Mouse (Mus musculus) embryonic facial prominence, embryonic 11.5 days (tissue): ENCODE measurements around the gene Gdnf. TPM values are rescaled to one million over a fixed set of nuclear protein-coding genes. Genes with fewer than 3 reads are reported as not detected.
A peak's percentile ranks its signal among the peaks of the same experiment; 100 is the strongest.

Experiments used
- ATAC-seq: fragments of 200-750 bp; cut with Nextera tagmentation; replicated peaks from 2 replicates; pipeline ENCODE4 v1.8.0; 2017; ENCODE audit warnings: low read depth; ENCODE audit not compliant: insufficient number of reproducible peaks, low FRiP score, low TSS enrichment
- DNase-seq: peaks from one replicate; pipeline ENCODE4 v3.0.0-alpha.2; 2015; ENCODE audit warnings: low spot score
- H3K27ac ChIP-seq: fragments of 300-500 bp; sonication (generic); replicated peaks from 2 replicates; pipeline ENCODE4 v1.5.1; 2014; ENCODE audit warnings: mild to moderate bottlenecking, low read depth, low read length, control low read depth
- H3K27me3 ChIP-seq: fragments of 300-500 bp; sonication (generic); 2 replicates; pipeline ENCODE4 v1.6.1; 2014; ENCODE audit warnings: mild to moderate bottlenecking, low read length, moderate library complexity, mixed read lengths; ENCODE audit not compliant: control insufficient read depth, insufficient read depth
- H3K36me3 ChIP-seq: fragments of 300-500 bp; sonication (generic); replicated peaks from 2 replicates; pipeline ENCODE4 v1.6.1; 2014; ENCODE audit warnings: low read depth, mild to moderate bottlenecking, low read length, moderate library complexity, mixed read lengths; ENCODE audit not compliant: control insufficient read depth, insufficient read depth
- H3K4me1 ChIP-seq: fragments of 300-500 bp; sonication (generic); 2 replicates; pipeline ENCODE4 v1.6.1; 2014; ENCODE audit warnings: low read length, mixed read lengths; ENCODE audit not compliant: control insufficient read depth, insufficient read depth
- H3K4me2 ChIP-seq: fragments of 300-500 bp; sonication (generic); 2 replicates; pipeline ENCODE4 v1.6.1; 2014; ENCODE audit warnings: low read depth, mild to moderate bottlenecking, control low read depth, low read length, moderate library complexity
- H3K4me3 ChIP-seq: fragments of 300-500 bp; sonication (generic); 2 replicates; pipeline ENCODE4 v1.5.1; 2014; ENCODE audit warnings: low read depth, low read length, control low read depth
- H3K9ac ChIP-seq: fragments of 300-500 bp; sonication (generic); replicated peaks from 2 replicates; pipeline ENCODE4 v1.6.1; 2014; ENCODE audit warnings: mild to moderate bottlenecking, control low read depth, low read length
- H3K9me3 ChIP-seq: fragments of 300-500 bp; sonication (generic); replicated peaks from 2 replicates; pipeline ENCODE4 v1.6.1; 2016; ENCODE audit warnings: mild to moderate bottlenecking, low read length, inconsistent platforms, mixed read lengths; ENCODE audit not compliant: control insufficient read depth
- WGBS: fragments of 180-500 bp; shearing (Covaris S2); extraction: QIAGEN DNeasy Blood & Tissue Kit; methylation state at CpG from one replicate; pipeline ENCODE4 v1.1.7; 2014; 5-methylcytosine and 5-hydroxymethylcytosine counted together
- polyA plus RNA-seq: library from polyadenylated mRNA; unstranded; fragments of >200 nt; fragmentation: Nextera tagmentation; extraction: Ambion mirVana; gene quantifications from 2 replicates; pipeline ENCODE4 v1.2.1, GENCODE M21; 2014

Gdnf gene
- polyA plus RNA-seq: 0.70 and 1.1 TPM in 2 replicates

- Histone ChIP-seq H3K4me1 (peaks cover 3% of the 10 kb centered on the region), H3K27me3 (peaks cover 65% of the 10 kb centered on the region), H3K36me3 (no peaks in the 10 kb centered on the region), H3K4me2 (peak within 1 kb of the TSS; percentile 97), H3K27ac (no peak within 1 kb of the TSS), H3K9me3 (no peaks in the 10 kb centered on the region), H3K4me3 (peak within 1 kb of the TSS; percentile 58), H3K9ac (peak within 1 kb of the TSS; percentile 58)
- DNase-seq (peak; percentile 55), ATAC-seq (peak; percentile 55; the same call in 1 of the 2 replicates)
- 0% methylated on average over 67 of the region's 73 CpGs for WGBS
Observed at GRCm38 (mm10) chr15:7810556-7811252, at the start of gene Gdnf. TSS of gene Gdnf (plus strand) at chr15:7810846.

GRCm38 (mm10) chr15:7767166-7767565, 43.5 kb upstream of the Gdnf start:
- Histone ChIP-seq H3K4me2 (no peak overlapping the region), H3K9ac (no peak overlapping the region), H3K27ac (no peak overlapping the region), H3K27me3 (no peaks in the 10 kb centered on the region), H3K9me3 (no peaks in the 10 kb centered on the region), H3K4me1 (no peaks in the 10 kb centered on the region), H3K4me3 (no peak overlapping the region), H3K36me3 (no peaks in the 10 kb centered on the region)
- DNase-seq (peak; percentile 57), ATAC-seq (no peak)
- 51% methylated on average over 7 of the region's 7 CpGs for WGBS

GRCm38 (mm10) chr15:7772983-7773382, 37.7 kb upstream of the Gdnf start:
- DNase-seq (no peak), ATAC-seq (no peak)
- no peaks in the 10 kb centered on the region for H3K4me1 ChIP-seq
- no peaks in the 10 kb centered on the region for H3K36me3 ChIP-seq
- H3K9ac ChIP-seq: no peak overlapping the region
- H3K27me3 ChIP-seq: no peaks in the 10 kb centered on the region
- H3K27ac ChIP-seq: no peak overlapping the region
- no peak overlapping the region for H3K4me3 ChIP-seq
- WGBS: 83% methylated on average over 8 of the region's 8 CpGs
- H3K9me3 ChIP-seq: no peaks in the 10 kb centered on the region
- H3K4me2 ChIP-seq: no peak overlapping the region

GRCm38 (mm10) chr15:7781517-7781916, 29.1 kb upstream of the Gdnf start:
- no peak overlapping the region for H3K4me3 ChIP-seq
- no peak overlapping the region for H3K4me2 ChIP-seq
- 84% methylated on average over 5 of the region's 5 CpGs for WGBS
- H3K27me3 ChIP-seq: no peaks in the 10 kb centered on the region
- DNase-seq (no peak), ATAC-seq (no peak)
- H3K27ac ChIP-seq: no peak overlapping the region
- H3K9ac ChIP-seq: no peak overlapping the region
- H3K36me3 ChIP-seq: no peaks in the 10 kb centered on the region
- H3K4me1 ChIP-seq: no peaks in the 10 kb centered on the region
- H3K9me3 ChIP-seq: no peaks in the 10 kb centered on the region

GRCm38 (mm10) chr15:7809841-7810391, 730 bp upstream of the Gdnf start:
- ATAC-seq (no peak), DNase-seq (peak; percentile 59)
- H3K27ac ChIP-seq: no peak overlapping the region
- under 1% methylated on average over 24 of the region's 32 CpGs for WGBS
- peak overlapping the region; percentile 97 for H3K4me2 ChIP-seq
- no peaks in the 10 kb centered on the region for H3K36me3 ChIP-seq
- peaks cover 58% of the 10 kb centered on the region for H3K27me3 ChIP-seq
- H3K9me3 ChIP-seq: no peaks in the 10 kb centered on the region
- no peaks in the 10 kb centered on the region; the same call in 1 of the 2 replicates for H3K4me1 ChIP-seq
- peak overlapping the region; percentile 58 for H3K4me3 ChIP-seq
- H3K9ac ChIP-seq: peak overlapping the region; percentile 58

GRCm38 (mm10) chr15:7811253-7811625, 593 bp downstream of the Gdnf start:
- Histone ChIP-seq H3K4me1 (peaks cover 3% of the 10 kb centered on the region), H3K27me3 (peaks cover 71% of the 10 kb centered on the region), H3K9ac (peak overlapping the region; percentile 58), H3K9me3 (no peaks in the 10 kb centered on the region), H3K36me3 (no peaks in the 10 kb centered on the region), H3K27ac (no peak overlapping the region), H3K4me3 (peak overlapping the region; percentile 58), H3K4me2 (peak overlapping the region; percentile 97)
- no peak for ATAC-seq
- DNase-seq: peak; percentile 50
- under 1% methylated on average over 11 of the region's 11 CpGs for WGBS

- ATAC-seq (no peak), DNase-seq (peak; percentile 26)
- 1% methylated on average over 24 of the region's 24 CpGs for WGBS
- peaks cover 76% of the 10 kb centered on the region for H3K27me3 ChIP-seq
- H3K4me3 ChIP-seq: peak overlapping the region; percentile 58
- peaks cover 3% of the 10 kb centered on the region for H3K4me1 ChIP-seq
- H3K9ac ChIP-seq: 0 out of 2 replicates have a peak overlapping the region, but pooled peaks have one; percentile 22
- H3K4me2 ChIP-seq: peak overlapping the region; percentile 97; the same call in 1 of the 2 replicates
- H3K27ac ChIP-seq: no peak overlapping the region
- H3K9me3 ChIP-seq: no peaks in the 10 kb centered on the region
- H3K36me3 ChIP-seq: no peaks in the 10 kb centered on the region
Observed at GRCm38 (mm10) chr15:7811856-7812733, 1.4 kb downstream of the Gdnf start.
